Mouse (Mus musculus): ENCODE measurements around the gene Rngtt. TPM values are rescaled to one million over a fixed set of nuclear protein-coding genes. Genes with fewer than 3 reads are reported as not detected.

The Rngtt gene
- polyA plus RNA-seq, 1 experiment from 2014 or later: 22.9 TPM

DNA sequence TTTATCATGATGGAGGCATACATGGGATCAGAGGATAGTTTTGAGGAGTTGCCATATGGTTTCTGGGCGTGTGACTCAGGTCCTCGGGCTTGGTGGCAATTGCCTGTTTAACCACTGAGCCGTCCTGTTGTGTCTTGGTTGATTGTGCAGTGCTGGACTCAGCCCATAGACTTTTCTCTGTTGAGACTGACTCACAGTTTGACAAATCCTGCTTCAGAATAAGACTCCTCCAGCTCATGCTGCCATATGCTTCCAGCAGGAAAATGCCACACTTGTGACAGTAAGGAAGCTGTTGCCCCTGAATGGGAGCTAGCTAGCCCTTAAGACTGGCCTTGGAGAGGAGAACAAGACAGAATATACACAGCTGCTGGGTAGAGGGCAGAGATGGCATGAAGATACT is 149.7 kb downstream of the Rngtt start:
- WGBS: 90% methylated on average over 3 of the region's 3 CpGs
- H3K27me3 ChIP-seq (ENCODE audit: control insufficient read depth, insufficient read depth, low read depth, low read length): no peaks in the 10 kb centered on the region
- no peak for ATAC-seq
- H3K36me3 ChIP-seq (ENCODE audit: control insufficient read depth, insufficient read depth, low read length): no peaks in the 10 kb centered on the region
- H3K4me1 ChIP-seq (ENCODE audit: control insufficient read depth, insufficient read depth, low read length): no peaks in the 10 kb centered on the region
- H3K4me3 ChIP-seq (ENCODE audit: low read depth, low read length): no peak overlapping the region
- no peak overlapping the region for H3K27ac ChIP-seq (ENCODE audit: low read length)
- H3K9me3 ChIP-seq (replicated peaks; ENCODE audit: control insufficient read depth, low read length, poor library complexity, severe bottlenecking): no peaks in the 10 kb centered on the region
- no peak overlapping the region for H3K9ac ChIP-seq (ENCODE audit: low read depth, low read length)
- no peak overlapping the region for H3K4me2 ChIP-seq (ENCODE audit: low read length)

DNA sequence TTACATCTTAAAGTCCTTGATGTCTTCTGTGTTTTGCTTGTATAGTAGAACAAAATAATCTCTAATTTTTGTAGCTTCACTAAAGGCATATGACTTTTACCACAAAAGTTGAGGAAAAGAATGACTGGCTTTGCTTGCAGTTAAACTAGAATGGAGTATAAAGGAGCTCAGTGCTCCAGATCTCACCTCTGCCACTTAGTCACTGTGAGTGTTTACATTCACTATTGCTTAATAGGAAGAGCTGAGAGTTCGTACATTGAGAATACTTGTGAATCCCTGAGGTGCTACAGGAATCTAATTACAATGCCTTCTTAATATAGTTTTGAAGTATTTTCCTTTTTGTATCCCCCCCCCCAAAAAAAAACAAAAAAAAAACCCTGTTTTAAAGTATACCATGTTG is 154.3 kb downstream of the Rngtt start:
- no peaks in the 10 kb centered on the region for H3K9me3 ChIP-seq (replicated peaks; ENCODE audit: control insufficient read depth, low read length, poor library complexity, severe bottlenecking)
- H3K27me3 ChIP-seq (ENCODE audit: control insufficient read depth, insufficient read depth, low read depth, low read length): no peaks in the 10 kb centered on the region
- no peaks in the 10 kb centered on the region for H3K4me1 ChIP-seq (ENCODE audit: control insufficient read depth, insufficient read depth, low read length)
- no peak overlapping the region for H3K9ac ChIP-seq (ENCODE audit: low read depth, low read length)
- 76% methylated on average over 1 of the region's 1 CpGs for WGBS
- no peak overlapping the region for H3K27ac ChIP-seq (ENCODE audit: low read length)
- no peak overlapping the region for H3K4me2 ChIP-seq (ENCODE audit: low read length)
- no peaks in the 10 kb centered on the region for H3K36me3 ChIP-seq (ENCODE audit: control insufficient read depth, insufficient read depth, low read length)
- ATAC-seq: no peak
- H3K4me3 ChIP-seq (ENCODE audit: low read depth, low read length): no peak overlapping the region

DNA sequence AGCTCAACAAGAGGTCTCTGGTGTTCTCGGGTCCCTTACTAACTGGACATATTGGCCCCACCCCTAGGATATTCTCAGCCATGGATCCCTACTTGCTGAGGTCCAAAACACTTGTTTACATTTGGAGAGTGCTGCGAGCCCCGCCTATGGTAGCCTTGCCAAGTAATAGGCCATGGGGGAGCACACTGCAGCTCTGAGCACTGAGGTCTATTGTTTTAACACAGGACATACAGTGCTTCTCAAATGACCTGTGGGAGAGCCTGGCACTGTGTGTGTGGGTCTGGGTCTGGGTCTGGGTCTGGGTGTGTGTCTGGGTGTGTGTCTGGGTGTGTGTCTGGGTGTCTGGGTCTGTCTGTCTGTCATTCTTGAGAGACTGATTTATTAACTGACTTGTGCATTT is 155.8 kb downstream of the Rngtt start:
- WGBS: 97% methylated on average over 3 of the region's 3 CpGs
- Histone ChIP-seq H3K9ac (ENCODE audit: low read depth, low read length) (no peak overlapping the region), H3K4me1 (ENCODE audit: control insufficient read depth, insufficient read depth, low read length) (no peaks in the 10 kb centered on the region), H3K36me3 (ENCODE audit: control insufficient read depth, insufficient read depth, low read length) (no peaks in the 10 kb centered on the region), H3K4me3 (ENCODE audit: low read depth, low read length) (no peak overlapping the region), H3K4me2 (ENCODE audit: low read length) (no peak overlapping the region), H3K9me3 (replicated peaks; ENCODE audit: control insufficient read depth, low read length, poor library complexity, severe bottlenecking) (no peaks in the 10 kb centered on the region), H3K27ac (ENCODE audit: low read length) (no peak overlapping the region), H3K27me3 (ENCODE audit: control insufficient read depth, insufficient read depth, low read depth, low read length) (no peaks in the 10 kb centered on the region)
- ATAC-seq: no peak

DNA sequence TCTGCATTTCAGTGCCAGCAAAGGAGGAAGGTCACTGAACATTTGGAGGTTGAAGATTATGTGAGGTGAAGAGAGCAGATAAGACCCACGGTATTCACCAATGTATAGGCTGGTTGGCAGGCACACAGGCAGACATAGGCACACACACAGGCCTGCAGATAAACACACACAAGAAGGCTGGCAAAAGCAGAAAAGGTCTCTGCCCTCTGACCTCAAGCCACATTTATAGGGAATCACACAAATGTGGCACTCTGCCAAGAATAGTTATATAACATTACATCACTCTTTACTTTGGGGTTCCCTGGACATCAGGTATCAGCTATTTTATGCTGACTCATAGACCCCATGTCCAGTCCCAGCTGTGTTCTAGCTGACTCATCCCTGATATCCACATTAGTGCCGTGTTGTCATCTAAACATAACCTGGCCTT is 156.9 kb downstream of the Rngtt start:
- Histone ChIP-seq H3K4me1 (ENCODE audit: control insufficient read depth, insufficient read depth, low read length) (no peaks in the 10 kb centered on the region), H3K36me3 (ENCODE audit: control insufficient read depth, insufficient read depth, low read length) (no peaks in the 10 kb centered on the region), H3K27ac (ENCODE audit: low read length) (no peak overlapping the region), H3K4me3 (ENCODE audit: low read depth, low read length) (no peak overlapping the region), H3K9ac (ENCODE audit: low read depth, low read length) (no peak overlapping the region), H3K27me3 (ENCODE audit: control insufficient read depth, insufficient read depth, low read depth, low read length) (no peaks in the 10 kb centered on the region), H3K4me2 (ENCODE audit: low read length) (no peak overlapping the region), H3K9me3 (replicated peaks; ENCODE audit: control insufficient read depth, low read length, poor library complexity, severe bottlenecking) (no peaks in the 10 kb centered on the region)
- WGBS: 91% methylated on average over 2 of the region's 2 CpGs
- no peak for ATAC-seq

DNA sequence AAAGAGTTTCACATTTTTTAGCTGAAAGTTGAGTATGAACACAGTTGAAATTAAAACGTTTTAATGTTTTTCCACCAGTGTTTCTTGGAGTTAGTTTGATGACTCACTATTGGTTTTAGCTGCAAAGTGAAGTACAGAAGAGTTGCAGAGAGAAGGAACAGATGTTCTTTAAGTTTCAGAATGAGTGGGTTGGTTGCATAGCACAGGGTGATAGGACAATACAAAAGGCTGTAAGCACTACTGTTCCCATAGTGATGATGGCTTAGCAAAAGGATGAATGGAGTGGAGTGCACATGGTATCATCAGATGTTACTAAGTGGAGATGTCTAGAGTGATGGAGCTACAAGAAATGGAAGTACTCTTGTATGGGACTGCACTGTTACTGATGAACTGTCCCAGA is 157.5 kb downstream of the Rngtt start:
- no peak overlapping the region for H3K4me3 ChIP-seq (ENCODE audit: low read depth, low read length)
- no peaks in the 10 kb centered on the region for H3K36me3 ChIP-seq (ENCODE audit: control insufficient read depth, insufficient read depth, low read length)
- 90% methylated on average over 1 of the region's 1 CpGs for WGBS
- H3K9me3 ChIP-seq (replicated peaks; ENCODE audit: control insufficient read depth, low read length, poor library complexity, severe bottlenecking): no peaks in the 10 kb centered on the region
- H3K4me2 ChIP-seq (ENCODE audit: low read length): no peak overlapping the region
- no peaks in the 10 kb centered on the region for H3K27me3 ChIP-seq (ENCODE audit: control insufficient read depth, insufficient read depth, low read depth, low read length)
- H3K27ac ChIP-seq (ENCODE audit: low read length): no peak overlapping the region
- no peak overlapping the region for H3K9ac ChIP-seq (ENCODE audit: low read depth, low read length)
- ATAC-seq: no peak
- no peaks in the 10 kb centered on the region for H3K4me1 ChIP-seq (ENCODE audit: control insufficient read depth, insufficient read depth, low read length)

DNA sequence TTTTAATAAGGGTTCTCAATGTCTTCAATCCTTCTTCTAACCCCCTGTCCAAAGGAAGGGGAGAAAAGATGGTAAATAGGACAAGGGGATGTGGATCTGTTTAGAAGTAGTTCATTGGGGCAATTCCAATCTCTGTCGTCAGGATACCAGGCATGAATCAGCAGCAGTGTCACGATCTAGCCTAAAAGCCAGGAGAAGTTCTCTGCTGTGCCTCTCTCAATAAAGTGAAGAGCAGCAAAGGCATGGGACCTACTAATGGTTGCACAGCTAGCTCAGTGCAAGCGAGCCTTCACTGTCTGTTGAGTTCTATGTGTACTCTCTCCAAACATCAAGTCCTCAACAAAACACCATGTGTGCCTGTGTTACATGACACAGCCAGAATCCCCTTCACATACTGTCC is 158.0 kb downstream of the Rngtt start:
- no peak for ATAC-seq
- H3K27me3 ChIP-seq (ENCODE audit: control insufficient read depth, insufficient read depth, low read depth, low read length): no peaks in the 10 kb centered on the region
- no peak overlapping the region for H3K9ac ChIP-seq (ENCODE audit: low read depth, low read length)
- H3K9me3 ChIP-seq (replicated peaks; ENCODE audit: control insufficient read depth, low read length, poor library complexity, severe bottlenecking): no peaks in the 10 kb centered on the region
- H3K36me3 ChIP-seq (ENCODE audit: control insufficient read depth, insufficient read depth, low read length): no peaks in the 10 kb centered on the region
- H3K4me1 ChIP-seq (ENCODE audit: control insufficient read depth, insufficient read depth, low read length): no peaks in the 10 kb centered on the region
- no peak overlapping the region for H3K4me2 ChIP-seq (ENCODE audit: low read length)
- H3K27ac ChIP-seq (ENCODE audit: low read length): no peak overlapping the region
- no peak overlapping the region for H3K4me3 ChIP-seq (ENCODE audit: low read depth, low read length)
- 87% methylated on average over 3 of the region's 3 CpGs for WGBS

DNA sequence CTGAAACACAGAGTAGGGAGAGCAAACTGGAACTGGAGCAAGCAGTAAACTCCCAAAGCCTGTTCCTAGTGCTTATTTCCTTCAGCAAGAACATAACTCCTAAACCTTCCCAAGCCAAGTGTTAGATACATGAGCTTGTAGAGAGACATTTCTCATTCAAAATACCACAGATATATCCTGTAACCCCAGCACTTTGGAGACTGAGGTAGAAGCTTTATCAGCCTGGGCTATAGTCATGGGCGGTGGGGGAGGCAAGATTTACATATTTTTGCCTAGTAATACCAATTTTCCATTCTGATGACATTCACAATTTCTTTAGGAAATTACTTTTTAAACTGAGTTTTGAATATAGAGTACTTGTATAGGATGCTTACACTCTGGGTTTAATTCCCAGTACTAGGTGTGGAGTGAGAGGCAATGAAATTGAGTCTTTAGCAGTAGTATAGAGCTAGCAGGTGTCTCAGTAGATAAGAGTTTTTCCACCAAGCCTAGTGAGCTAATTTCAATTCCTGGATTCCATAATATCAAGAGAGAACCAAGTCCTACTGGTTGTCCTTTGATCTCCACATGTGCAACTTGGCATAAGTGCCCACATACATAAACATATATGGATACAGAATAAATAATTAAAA is 160.7 kb downstream of the Rngtt start:
- Histone ChIP-seq H3K9ac (ENCODE audit: low read depth, low read length) (no peak overlapping the region), H3K4me3 (ENCODE audit: low read depth, low read length) (no peak overlapping the region), H3K36me3 (ENCODE audit: control insufficient read depth, insufficient read depth, low read length) (no peaks in the 10 kb centered on the region), H3K4me1 (ENCODE audit: control insufficient read depth, insufficient read depth, low read length) (no peaks in the 10 kb centered on the region), H3K27me3 (ENCODE audit: control insufficient read depth, insufficient read depth, low read depth, low read length) (no peaks in the 10 kb centered on the region), H3K9me3 (replicated peaks; ENCODE audit: control insufficient read depth, low read length, poor library complexity, severe bottlenecking) (no peaks in the 10 kb centered on the region), H3K4me2 (ENCODE audit: low read length) (no peak overlapping the region), H3K27ac (ENCODE audit: low read length) (no peak overlapping the region)
- 94% methylated on average over 1 of the region's 1 CpGs for WGBS
- ATAC-seq: no peak

DNA sequence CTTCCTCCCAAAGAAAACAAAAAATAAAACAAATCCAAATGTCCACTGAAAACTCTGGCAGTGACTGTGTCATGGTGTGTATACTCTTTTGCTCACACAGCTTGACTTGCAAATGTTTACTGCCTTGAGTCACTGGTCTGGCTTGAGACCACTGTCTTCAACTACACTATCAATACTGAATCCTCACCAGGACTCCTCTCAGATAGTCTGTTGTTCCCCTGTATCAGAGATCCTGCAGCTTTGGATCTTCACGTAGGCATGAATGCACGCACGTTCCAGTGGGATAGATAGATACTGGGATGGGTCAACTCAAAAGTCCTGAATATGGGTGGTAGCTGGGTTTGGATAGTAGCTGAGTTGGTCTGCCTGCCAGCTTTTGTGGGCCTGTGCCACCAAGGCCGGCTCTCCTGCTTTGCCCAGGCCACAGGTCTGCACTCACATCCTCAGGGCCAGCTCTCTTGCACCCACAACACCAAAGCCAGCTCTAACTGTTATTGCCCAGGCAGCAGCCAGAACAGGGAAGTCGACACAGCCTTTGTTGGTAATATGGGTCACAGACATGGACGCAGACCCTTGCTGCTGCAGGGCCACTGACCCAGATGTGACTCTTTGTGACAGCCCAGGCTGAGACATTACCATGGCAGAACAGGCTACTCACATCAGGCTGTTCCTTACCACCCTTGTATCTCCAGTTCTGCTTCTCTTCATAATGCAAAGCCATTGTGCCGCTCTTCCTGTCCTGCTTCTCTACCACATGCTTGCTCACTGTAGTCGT is 168.1 kb downstream of the Rngtt start:
- H3K4me1 ChIP-seq (ENCODE audit: control insufficient read depth, insufficient read depth, low read length): peaks cover 5% of the 10 kb centered on the region; the same call in 1 of the 2 replicates
- no peaks in the 10 kb centered on the region for H3K9me3 ChIP-seq (replicated peaks; ENCODE audit: control insufficient read depth, low read length, poor library complexity, severe bottlenecking)
- no peak overlapping the region for H3K4me2 ChIP-seq (ENCODE audit: low read length)
- no peak overlapping the region for H3K27ac ChIP-seq (ENCODE audit: low read length)
- no peaks in the 10 kb centered on the region for H3K36me3 ChIP-seq (ENCODE audit: control insufficient read depth, insufficient read depth, low read length)
- WGBS: 92% methylated on average over 8 of the region's 8 CpGs
- ATAC-seq: no peak
- H3K4me3 ChIP-seq (ENCODE audit: low read depth, low read length): no peak overlapping the region
- H3K9ac ChIP-seq (ENCODE audit: low read depth, low read length): no peak overlapping the region
- no peaks in the 10 kb centered on the region for H3K27me3 ChIP-seq (ENCODE audit: control insufficient read depth, insufficient read depth, low read depth, low read length)

DNA sequence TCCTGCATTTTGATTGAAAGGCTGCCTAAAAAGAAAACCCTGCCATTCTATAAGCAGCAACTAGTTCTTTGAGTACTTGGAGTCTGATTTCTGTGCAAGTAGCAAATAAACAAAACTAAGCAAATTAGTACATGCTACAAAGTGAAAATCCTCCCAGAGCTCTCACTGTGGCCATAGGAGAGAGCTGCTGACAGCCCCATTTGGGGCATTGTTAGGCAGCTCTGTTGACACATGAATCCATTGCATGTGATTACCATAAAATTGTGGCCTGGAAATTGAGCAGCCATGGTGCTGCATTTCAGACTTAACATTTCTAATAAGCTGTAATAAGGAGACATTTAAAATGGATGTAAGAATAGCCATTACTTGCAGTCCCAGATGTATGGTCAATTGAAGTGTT is 171.6 kb downstream of the Rngtt start:
- Histone ChIP-seq H3K9me3 (replicated peaks; ENCODE audit: control insufficient read depth, low read length, poor library complexity, severe bottlenecking) (no peaks in the 10 kb centered on the region), H3K4me2 (ENCODE audit: low read length) (no peak overlapping the region), H3K9ac (ENCODE audit: low read depth, low read length) (no peak overlapping the region), H3K27me3 (ENCODE audit: control insufficient read depth, insufficient read depth, low read depth, low read length) (no peaks in the 10 kb centered on the region), H3K4me1 (ENCODE audit: control insufficient read depth, insufficient read depth, low read length) (peaks cover 5% of the 10 kb centered on the region; the same call in 1 of the 2 replicates), H3K4me3 (ENCODE audit: low read depth, low read length) (no peak overlapping the region), H3K27ac (ENCODE audit: low read length) (no peak overlapping the region), H3K36me3 (ENCODE audit: control insufficient read depth, insufficient read depth, low read length) (no peaks in the 10 kb centered on the region)
- no peak for ATAC-seq
